Mouse (Mus musculus) adipose tissue, adult 10 weeks (tissue): ENCODE results near the gene Sh3tc1. TPM values are rescaled to one million over a fixed set of nuclear protein-coding genes. Genes with fewer than 3 reads are reported as not detected.

ENCODE experiments used
- polyA plus RNA-seq: library from polyadenylated mRNA; stranded (reverse); fragments of 350-450 nt; fragmentation: Illumina TruSeq; extraction: RNeasy Lipid Tissue Mini Kit (QIAGEN cat#74804); gene quantifications from one replicate; pipeline ENCODE4 v1.2.3, GENCODE M21; 2014; ENCODE audit warnings: low read depth, low replicate concordance

Sh3tc1 gene
- 17.8 TPM for polyA plus RNA-seq

GRCm38 (mm10) chr5:35739536-35740278, at the start of gene Sh3tc1:
Gene Sh3tc1 (minus strand): TSS chr5:35739987.

GRCm38 (mm10) chr5:35757639-35758001, 17.8 kb upstream of the Sh3tc1 start, which contains the start of gene Ablim2:
Gene Ablim2 (plus strand): TSS chr5:35757880.

GRCm38 (mm10) chr5:35679256-35680155, 60.3 kb downstream of the Sh3tc1 start, which contains the start of gene Htra3:
Gene Htra3 (minus strand): TSS chr5:35679782.

Other genes starting within 250 kb of the Sh3tc1 start
- gene Cpz, start 214.3 kb downstream of the Sh3tc1 start, polyA plus RNA-seq = 8.9 TPM
- gene Trmt44, start 164.9 kb downstream of the Sh3tc1 start, polyA plus RNA-seq = 6.1 TPM
- gene Acox3, start 156.9 kb downstream of the Sh3tc1 start, polyA plus RNA-seq = 271 TPM
- gene Htra3, start 60.2 kb downstream of the Sh3tc1 start, polyA plus RNA-seq = 119 TPM
- gene Ablim2, start 17.9 kb upstream of the Sh3tc1 start, polyA plus RNA-seq = 13.4 TPM
- gene Afap1, start 153.3 kb upstream of the Sh3tc1 start, polyA plus RNA-seq = 14.1 TPM